Mouse (Mus musculus) cerebellum, adult 18-20 months (tissue): ENCODE data around the gene Grhl1.
"Not testable (repeated sequence)": the region's sequence is repeated elsewhere in the genome, so short reads cannot be mapped to it uniquely, and the experiment has no call there.

Source experiments
- DNase-seq, 2 experiments: peaks; one replicate each; pipeline ENCODE4 v3.0.0; 2021

The Grhl1 gene

DNA sequence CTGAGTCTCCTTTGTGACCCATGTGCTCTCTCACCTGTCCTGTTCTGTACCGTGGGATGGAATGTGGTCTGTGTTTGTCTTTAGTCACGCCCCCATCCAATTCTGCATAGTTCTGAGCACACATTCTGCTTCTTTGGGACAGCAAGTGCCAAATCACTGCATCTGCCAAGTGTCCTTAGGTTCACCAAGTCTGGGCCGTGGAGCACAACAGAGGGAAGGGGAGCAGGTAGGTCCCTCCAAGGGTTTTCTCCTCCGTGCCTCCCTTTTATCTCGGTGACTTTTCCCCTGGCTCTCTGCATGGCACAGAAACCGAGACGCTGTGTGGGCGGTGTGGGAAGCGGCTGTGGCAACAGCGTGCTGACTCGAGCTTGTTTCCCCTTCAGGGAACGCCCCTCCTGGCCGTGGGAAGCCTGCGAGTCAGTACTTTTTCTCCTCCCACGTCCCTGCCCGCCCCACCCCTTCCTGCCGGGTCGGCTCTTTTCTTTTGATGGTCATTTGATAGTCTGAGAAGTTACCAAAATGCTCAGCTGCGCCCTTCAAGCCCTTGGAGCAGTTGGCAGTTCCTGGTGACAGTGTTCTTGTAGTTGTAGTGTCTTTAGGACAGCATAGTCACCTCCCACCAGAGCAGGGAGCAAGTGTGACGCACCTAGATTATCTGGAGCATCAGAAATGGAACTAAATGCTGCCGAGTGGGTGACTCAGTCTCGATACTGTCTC, 21.0 kb downstream of the Grhl1 start:
- no peak for DNase-seq

- DNase-seq = no peak
These were observed 25.3 kb downstream of the Grhl1 start for GRCm38 (mm10) chr12:24597376-24597775.

DNA sequence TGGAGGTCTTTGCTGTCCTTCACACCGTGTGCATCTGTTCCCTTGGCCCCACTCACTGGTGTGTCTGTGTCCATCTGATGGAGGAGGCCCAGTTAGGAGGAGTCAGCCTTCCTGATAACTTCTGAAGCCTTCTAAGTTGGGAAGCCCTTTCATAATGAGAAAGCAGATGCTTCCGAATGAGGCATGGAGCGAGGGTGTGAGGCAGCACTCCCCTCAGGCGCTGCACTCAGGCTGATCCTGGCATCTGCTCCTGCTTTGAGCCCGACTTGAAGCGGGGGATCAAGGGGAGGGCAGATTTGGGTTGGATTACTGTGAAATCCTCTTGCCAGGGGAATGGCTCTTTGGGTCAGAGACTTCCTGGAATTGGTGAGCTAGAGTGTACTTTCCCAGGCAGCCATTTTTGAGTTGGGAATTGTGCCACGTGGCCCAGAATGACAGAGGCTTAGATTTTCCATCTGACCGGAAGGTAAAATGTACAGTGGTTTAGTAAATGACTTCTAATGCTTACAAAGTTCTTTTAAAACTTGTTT, 27.3 kb downstream of the Grhl1 start:
- DNase-seq = no peak

DNA sequence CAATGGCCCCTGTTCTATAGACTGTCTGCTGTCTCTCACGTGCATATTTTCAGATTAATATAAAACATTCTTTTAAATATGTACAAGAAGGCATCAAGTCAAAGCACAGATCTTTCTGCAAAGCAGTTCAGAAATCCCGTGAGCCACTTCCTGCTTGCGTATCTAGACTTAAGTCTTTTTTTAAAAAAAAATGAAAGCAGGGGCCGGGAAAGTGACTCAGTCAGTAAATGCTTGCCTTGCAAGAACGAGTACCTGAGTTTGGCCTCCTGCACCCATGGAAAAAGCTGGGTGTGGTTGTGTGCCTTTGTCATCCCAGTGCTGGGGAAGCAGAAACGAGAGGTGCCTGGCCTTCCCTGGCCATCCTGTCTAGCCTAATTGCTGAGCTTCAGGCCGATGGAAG, 28.0 kb downstream of the Grhl1 start:
- no peak for DNase-seq

GRCm38 (mm10) chr12:24600806-24601205, 28.7 kb downstream of the Grhl1 start:
- peak; percentile 57 to 70 for DNase-seq

DNA sequence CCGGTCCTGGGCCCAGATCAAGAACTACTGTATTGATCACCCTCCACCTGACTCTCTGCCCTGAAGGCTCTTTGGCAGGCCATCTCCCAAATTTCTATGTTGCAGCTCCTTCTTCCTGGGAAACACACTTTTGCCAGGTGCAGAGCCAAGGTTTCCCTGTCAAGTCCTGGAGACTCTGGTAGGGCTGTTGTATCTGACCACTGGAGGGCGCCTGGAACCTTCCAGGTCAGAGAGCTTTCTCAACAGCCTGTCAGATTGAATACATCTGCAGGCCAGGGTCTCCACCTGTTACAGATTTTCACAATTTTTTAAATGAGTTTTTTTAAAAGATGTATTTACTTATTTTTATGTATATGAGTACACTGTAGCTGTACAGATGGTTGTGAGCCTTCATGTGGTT, 31.2 kb downstream of the Grhl1 start:
- DNase-seq = peak; percentile 62 to 63

GRCm38 (mm10) chr12:24606166-24606565, 34.1 kb downstream of the Grhl1 start:
- DNase-seq = no peak

DNA sequence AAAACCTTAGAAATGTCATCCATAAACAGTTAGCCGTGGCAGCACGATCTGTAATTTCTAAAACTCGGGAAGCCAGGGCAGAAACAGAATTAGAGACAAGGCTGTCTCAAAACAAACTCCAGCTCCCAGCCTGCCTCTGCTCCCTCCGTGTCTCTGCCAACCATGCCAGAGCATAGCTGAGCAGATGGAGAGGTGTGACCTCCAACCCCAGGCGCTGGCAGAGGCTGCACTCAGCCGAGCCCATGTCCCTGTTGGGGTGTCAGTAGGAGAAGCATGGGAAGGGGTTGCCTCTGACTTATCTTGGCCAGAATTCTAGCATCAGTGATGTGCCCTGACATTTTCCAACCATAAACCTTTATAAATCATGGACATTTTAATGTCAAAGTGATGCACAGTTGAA, 40.5 kb downstream of the Grhl1 start:
- DNase-seq = no peak

DNA sequence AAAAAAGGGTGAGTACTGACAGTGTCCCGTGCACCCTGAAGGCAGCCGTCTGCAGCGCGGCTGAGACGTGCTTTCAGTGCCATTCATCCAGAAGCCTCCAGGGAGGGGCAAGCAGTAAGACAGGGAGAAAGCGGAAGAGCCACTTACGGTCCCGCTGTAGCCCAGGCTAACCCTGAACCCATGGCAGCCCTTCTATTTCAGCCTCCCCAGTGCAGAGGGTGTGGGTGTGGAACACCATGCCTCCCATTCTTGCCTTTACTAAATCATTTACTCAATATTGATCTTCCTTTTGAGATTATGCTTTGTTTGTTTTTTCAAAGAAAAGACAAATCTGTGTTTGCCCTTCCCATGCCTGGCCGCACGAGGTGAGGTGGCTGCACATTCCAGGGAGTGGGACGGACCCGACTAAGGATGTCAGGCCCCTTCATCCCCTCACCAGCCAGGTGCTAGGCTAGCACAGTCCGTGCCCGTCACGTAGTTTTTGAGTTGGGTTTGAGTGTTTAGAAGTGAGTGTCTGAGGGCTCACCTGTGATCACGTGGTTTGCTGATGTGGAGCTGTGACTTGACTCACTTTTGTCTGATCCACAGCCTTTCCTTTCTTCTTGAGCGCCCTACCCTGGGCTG, 42.5 kb downstream of the Grhl1 start:
- no peak for DNase-seq

DNA sequence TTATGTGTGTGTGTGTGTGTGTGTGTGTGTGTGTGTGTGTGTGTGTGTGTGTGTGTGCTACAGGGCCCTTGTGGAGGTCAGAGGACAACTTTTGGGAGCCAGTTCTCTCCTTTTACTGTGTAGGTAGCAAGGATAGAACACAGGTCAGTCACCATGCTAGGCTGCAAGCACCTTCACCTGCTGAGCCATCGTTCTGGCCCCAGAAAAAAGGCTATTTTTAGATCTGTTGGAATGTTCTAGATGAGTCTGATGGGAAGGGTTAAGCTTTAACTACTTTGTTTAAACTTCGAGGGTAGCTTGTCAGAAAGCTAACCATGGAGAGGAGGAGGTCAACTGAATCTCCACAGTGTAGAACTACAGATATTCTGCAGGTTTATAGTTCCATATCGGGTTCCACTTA, 43.1 kb downstream of the Grhl1 start:
- no peak for DNase-seq

DNA sequence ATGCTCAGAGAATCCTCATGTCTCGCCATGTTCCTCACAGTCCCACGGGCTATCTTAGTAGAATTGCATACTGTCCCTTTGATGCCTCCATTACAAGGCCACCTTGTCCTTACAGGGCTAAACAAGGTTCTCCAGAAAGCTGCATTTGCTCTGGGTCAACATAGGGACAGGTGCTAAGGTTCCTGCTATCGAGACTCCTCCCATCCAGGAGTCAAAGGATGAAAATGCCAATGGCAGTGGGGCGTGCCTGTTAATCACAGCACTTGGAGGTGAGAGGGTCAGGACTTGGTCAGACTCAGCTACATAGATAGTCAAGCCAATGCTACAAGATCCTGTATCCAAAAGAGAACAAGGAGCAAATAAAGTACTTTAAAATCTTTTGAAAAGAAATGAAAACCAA, 47.4 kb downstream of the Grhl1 start:
- DNase-seq = no peak

DNA sequence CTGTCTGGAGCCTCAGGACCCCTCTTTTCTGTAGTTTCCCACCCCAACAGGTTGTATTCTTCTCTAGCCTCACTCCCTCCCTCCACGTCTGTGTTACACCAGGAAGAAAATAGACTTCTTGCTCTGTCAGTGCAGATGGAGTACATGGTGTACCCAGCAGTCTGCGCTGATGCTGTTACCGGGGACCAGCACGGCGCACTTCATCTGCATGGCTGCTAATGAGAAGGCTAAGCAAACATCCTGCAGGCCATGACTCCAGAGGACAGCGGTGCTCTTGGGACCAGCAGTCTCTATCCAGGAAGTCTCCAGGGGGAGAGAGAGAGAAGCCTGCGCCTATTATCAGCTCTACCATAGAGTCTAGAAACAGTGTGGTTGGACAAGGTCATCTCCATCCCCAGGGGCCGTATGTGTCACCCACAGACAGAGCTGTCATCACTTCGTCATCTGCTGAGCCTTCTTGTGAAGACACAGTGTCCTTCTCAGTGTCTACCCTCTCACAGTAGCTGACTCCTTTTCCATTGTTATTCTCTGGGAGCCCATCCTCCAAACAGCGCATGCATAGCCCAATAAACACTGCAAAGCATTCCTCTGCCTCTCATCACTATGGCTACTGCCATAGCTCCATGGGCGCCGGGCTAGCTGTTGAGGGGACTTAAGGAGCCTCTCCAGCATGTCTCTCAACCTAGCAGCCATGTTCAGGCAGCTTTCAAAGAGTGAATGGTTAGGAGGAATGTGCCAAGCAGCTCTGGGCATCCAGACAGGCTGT, 51.6 kb downstream of the Grhl1 start:
- DNase-seq = no peak

DNA sequence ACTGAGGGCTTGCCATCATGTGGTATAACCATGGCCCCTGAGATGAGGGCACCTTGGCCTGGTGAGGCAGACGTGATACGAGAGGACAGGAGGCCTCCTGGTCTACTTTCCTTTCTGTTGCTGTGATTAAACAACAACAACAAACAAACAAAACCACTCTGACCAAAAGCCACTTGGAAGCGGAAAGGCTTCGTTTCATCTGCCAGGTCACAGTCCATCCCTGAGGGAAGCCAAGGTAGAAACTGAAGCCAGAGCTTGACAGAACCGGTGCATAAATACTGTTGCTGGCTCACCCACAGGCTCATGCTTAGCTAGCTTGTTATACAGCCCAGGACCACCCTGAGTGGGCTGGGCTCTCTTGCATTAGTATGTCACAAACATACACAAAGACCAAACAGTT, 54.3 kb downstream of the Grhl1 start:
- no peak for DNase-seq

- DNase-seq = no peak
These were observed 55.1 kb downstream of the Grhl1 start for GRCm38 (mm10) chr12:24627215-24627614.

GRCm38 (mm10) chr12:24630220-24630619, 58.1 kb downstream of the Grhl1 start:
- DNase-seq = no peak

GRCm38 (mm10) chr12:24632404-24632803, 60.3 kb downstream of the Grhl1 start:
- no peak for DNase-seq

DNA sequence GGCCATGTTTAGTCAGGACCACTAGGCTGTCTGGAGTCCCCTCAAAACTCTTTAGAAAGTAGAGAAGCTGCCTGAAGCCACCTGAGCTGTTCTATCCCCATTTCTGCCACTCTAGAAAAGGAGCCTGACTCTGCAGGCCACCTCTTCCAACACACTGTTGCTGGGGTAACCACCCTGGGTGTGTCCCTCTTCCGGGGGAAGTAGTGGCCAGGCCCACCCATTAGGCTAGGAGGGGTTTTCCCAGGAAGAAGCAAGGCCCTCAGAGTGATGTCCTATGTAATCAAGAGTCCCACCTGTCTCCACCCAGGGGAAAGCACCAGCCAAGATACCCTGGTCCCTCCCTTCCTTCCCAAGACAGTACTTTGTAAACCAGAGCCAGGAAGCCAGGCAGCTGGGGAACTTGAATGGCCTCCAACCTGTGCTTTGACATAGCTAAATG, 61.7 kb downstream of the Grhl1 start:
- no peak for DNase-seq

- DNase-seq = no peak
These were observed 62.1 kb downstream of the Grhl1 start for GRCm38 (mm10) chr12:24634212-24634611.

- no peak for DNase-seq
These were observed 62.6 kb downstream of the Grhl1 start for GRCm38 (mm10) chr12:24634648-24635047.

DNA sequence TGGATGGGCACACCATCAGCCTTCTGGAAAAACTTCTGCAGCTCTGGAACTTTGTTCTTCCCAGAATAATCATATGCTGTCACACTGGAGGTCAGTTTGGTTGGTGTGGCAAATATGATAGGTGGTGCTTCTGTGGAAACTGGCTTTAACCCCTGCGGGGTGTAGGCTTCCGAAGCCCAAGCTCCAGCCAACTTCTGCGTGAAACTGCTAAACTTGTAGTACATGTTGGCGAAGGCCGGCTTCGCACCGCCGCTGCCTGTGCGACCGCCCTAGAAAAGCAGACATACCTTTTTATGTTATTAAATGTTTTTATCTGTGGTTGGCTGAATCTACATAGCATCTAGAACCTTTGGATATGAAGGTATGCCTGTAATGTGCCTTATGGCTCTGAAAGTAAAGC, 66.7 kb downstream of the Grhl1 start:
- not testable (repeated sequence) for DNase-seq

GRCm38 (mm10) chr12:24642370-24642802, 70.3 kb downstream of the Grhl1 start:
- peak; percentile 64 to 67 for DNase-seq

DNA sequence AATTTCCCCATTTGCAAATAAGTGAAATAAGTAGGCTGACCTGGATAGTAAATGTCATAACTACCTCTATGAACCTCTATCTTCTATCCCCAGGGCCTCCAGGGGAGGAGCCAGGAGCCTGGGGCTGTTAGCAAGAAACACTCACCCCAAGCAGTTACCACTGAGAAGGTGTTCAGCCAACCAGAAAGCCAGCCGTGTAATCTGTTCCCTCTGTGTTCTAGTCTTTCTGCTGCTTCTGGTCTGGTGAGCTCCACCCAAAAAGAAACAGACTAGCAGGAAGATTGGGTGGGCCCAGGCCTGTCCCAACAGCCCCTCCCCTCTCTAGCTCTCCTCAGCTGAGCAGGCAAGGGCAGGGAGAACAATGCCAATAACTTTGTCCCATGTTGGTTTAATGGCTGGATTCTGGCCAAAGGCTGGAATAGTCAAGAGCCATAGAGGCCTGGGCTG, 72.1 kb downstream of the Grhl1 start:
- DNase-seq = no peak

GRCm38 (mm10) chr12:24645901-24646300, 73.8 kb downstream of the Grhl1 start:
- DNase-seq = no peak

- no peak for DNase-seq
These were observed 76.0 kb downstream of the Grhl1 start for GRCm38 (mm10) chr12:24648094-24648493.
